Mouse (Mus musculus) heart, postnatal 0 days (tissue): Measurements from ENCODE around the gene Fem1b.

Experiments
- CTCF ChIP-seq: IDR thresholded peaks from 2 replicates; pipeline ENCODE4 v1.5.1; 2016; ENCODE audit warnings: antibody characterized with exemption, control low read depth, low read depth
- EP300 ChIP-seq: IDR thresholded peaks from 2 replicates; pipeline ENCODE4 v1.6.1; 2016; ENCODE audit warnings: antibody characterized with exemption, low read depth

DNA sequence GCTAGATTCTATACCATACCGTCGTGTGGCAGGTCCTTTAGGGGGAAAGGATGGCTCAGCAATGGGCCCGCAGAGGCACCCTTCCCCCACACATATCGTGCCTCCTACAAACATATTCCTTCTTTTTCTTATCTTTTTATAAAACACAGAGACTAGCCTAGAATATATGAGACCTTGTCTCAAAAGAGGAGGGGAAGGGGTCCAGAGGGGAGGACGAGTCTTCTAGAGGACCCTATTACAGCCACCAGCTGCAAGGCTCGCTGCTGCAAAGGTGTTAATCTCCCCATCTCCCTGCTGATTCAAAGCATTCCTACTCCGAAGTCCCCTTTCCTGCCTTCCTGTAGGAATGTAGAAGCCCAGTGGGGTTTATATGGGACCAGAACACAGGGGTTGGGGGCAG, 14.7 kb upstream of the Fem1b start:
- no peak for TF ChIP-seq CTCF
- TF ChIP-seq EP300 = no peak
